Mouse (Mus musculus) neural tube, embryonic 10.5 days (tissue): Measurements from ENCODE around the gene Zdhhc24.
A peak's percentile ranks its signal among the peaks of the same experiment; 100 is the strongest.
"Not testable (repeated sequence)": the region's sequence is repeated elsewhere in the genome, so short reads cannot be mapped to it uniquely, and the experiment has no call there.

ENCODE experiments used
- DNase-seq: peaks from one replicate; pipeline ENCODE4 v3.0.0-alpha.2; 2017; ENCODE audit warnings: low spot score; ENCODE audit errors: extremely low spot score

The Zdhhc24 gene

GRCm38 (mm10) chr19:4878405-4879323, at the start of gene Zdhhc24:
TSS of gene Zdhhc24 (plus strand) at chr19:4878668.
- DNase-seq, result peak; percentile 97

- no peak for DNase-seq
Measured at GRCm38 (mm10) chr19:4829156-4829555, 49.3 kb upstream of the Zdhhc24 start.

- no peak for DNase-seq
Measured at GRCm38 (mm10) chr19:4833977-4834376, 44.5 kb upstream of the Zdhhc24 start.

GRCm38 (mm10) chr19:4836096-4836495, 42.4 kb upstream of the Zdhhc24 start:
- no peak for DNase-seq

GRCm38 (mm10) chr19:4837049-4837448, 41.4 kb upstream of the Zdhhc24 start:
- no peak for DNase-seq

- no peak for DNase-seq
Measured at GRCm38 (mm10) chr19:4838526-4839140, 39.8 kb upstream of the Zdhhc24 start.

- peak; percentile 92 for DNase-seq
Measured at GRCm38 (mm10) chr19:4839149-4839548, 39.3 kb upstream of the Zdhhc24 start, which contains the start of the genes Ccs and Ccdc87. TSS of gene Ccs (minus strand) at chr19:4839332. TSS of gene Ccdc87 (plus strand) at chr19:4839366.

- DNase-seq, result no peak
Measured at GRCm38 (mm10) chr19:4840848-4841247, 37.6 kb upstream of the Zdhhc24 start.

- no peak for DNase-seq
Measured at GRCm38 (mm10) chr19:4842611-4843010, 35.9 kb upstream of the Zdhhc24 start.

- DNase-seq, result no peak
Measured at GRCm38 (mm10) chr19:4845846-4846245, 32.6 kb upstream of the Zdhhc24 start.

GRCm38 (mm10) chr19:4847490-4847889, 31.0 kb upstream of the Zdhhc24 start:
- no peak for DNase-seq

- DNase-seq, result no peak
Measured at GRCm38 (mm10) chr19:4849800-4850199, 28.7 kb upstream of the Zdhhc24 start.

- DNase-seq, result no peak
Measured at GRCm38 (mm10) chr19:4850281-4850680, 28.2 kb upstream of the Zdhhc24 start.

- peak; percentile 83 for DNase-seq
Measured at GRCm38 (mm10) chr19:4854552-4855469, 23.7 kb upstream of the Zdhhc24 start, which contains the start of gene Ctsf. TSS of gene Ctsf (plus strand) at chr19:4855130.

GRCm38 (mm10) chr19:4855470-4855820, 23.0 kb upstream of the Zdhhc24 start:
- DNase-seq, result no peak

- DNase-seq, result no peak
Measured at GRCm38 (mm10) chr19:4855951-4856350, 22.5 kb upstream of the Zdhhc24 start.

GRCm38 (mm10) chr19:4859081-4859480, 19.4 kb upstream of the Zdhhc24 start:
- no peak for DNase-seq

- no peak for DNase-seq
Measured at GRCm38 (mm10) chr19:4863048-4863447, 15.4 kb upstream of the Zdhhc24 start.

GRCm38 (mm10) chr19:4865147-4865546, 13.3 kb upstream of the Zdhhc24 start:
- no peak for DNase-seq

- not testable (repeated sequence) for DNase-seq
Measured at GRCm38 (mm10) chr19:4874613-4875012, 3.9 kb upstream of the Zdhhc24 start.

- DNase-seq, result no peak
Measured at GRCm38 (mm10) chr19:4876241-4876640, 2.2 kb upstream of the Zdhhc24 start.
